Mouse (Mus musculus) limb, embryonic 11.5 days (tissue): Measurements from ENCODE around the gene Neo1. TPM values are rescaled to one million over a fixed set of nuclear protein-coding genes. Genes with fewer than 3 reads are reported as not detected.

Source experiments
- ATAC-seq: fragments of 200-750 bp; cut with Nextera tagmentation; 2 replicates; pipeline ENCODE4 v1.8.0; 2017; ENCODE audit warnings: low read depth; ENCODE audit not compliant: insufficient number of reproducible peaks, low FRiP score, low TSS enrichment
- DNase-seq: peaks from one replicate; pipeline ENCODE4 v3.0.0-alpha.2; 2015; ENCODE audit warnings: low spot score
- H3K27ac ChIP-seq: fragments of 300-500 bp; sonication (generic); replicated peaks from 2 replicates; pipeline ENCODE4 v1.5.1; 2014; ENCODE audit warnings: low read depth, mild to moderate bottlenecking, low read length
- H3K27me3 ChIP-seq: fragments of 300-500 bp; sonication (generic); 2 replicates; pipeline ENCODE4 v1.6.1; 2014; ENCODE audit warnings: mild to moderate bottlenecking, low read length, mixed read lengths; ENCODE audit not compliant: control insufficient read depth, insufficient read depth
- H3K36me3 ChIP-seq: fragments of 300-500 bp; sonication (generic); 2 replicates; pipeline ENCODE4 v1.6.1; 2014; ENCODE audit warnings: mild to moderate bottlenecking, low read length, moderate library complexity, mixed read lengths; ENCODE audit not compliant: control insufficient read depth, insufficient read depth
- H3K4me1 ChIP-seq: fragments of 300-500 bp; sonication (generic); 2 replicates; pipeline ENCODE4 v1.6.1; 2014; ENCODE audit warnings: low read length, mixed read lengths; ENCODE audit not compliant: control insufficient read depth, insufficient read depth
- H3K4me2 ChIP-seq: fragments of 300-500 bp; sonication (generic); 2 replicates; pipeline ENCODE4 v1.6.1; 2014; ENCODE audit warnings: low read depth, mild to moderate bottlenecking, moderate library complexity; ENCODE audit not compliant: severe bottlenecking
- H3K4me3 ChIP-seq: fragments of 300-500 bp; sonication (generic); 2 replicates; pipeline ENCODE4 v1.5.1; 2014; ENCODE audit warnings: low read depth, low read length
- H3K9ac ChIP-seq: fragments of 300-500 bp; sonication (generic); 2 replicates; pipeline ENCODE4 v1.6.1; 2014; ENCODE audit warnings: mild to moderate bottlenecking, low read length
- H3K9me3 ChIP-seq: fragments of 300-500 bp; sonication (generic); 2 replicates; pipeline ENCODE4 v1.6.1; 2016; ENCODE audit warnings: low read length; ENCODE audit not compliant: control insufficient read depth
- WGBS: fragments of 180-500 bp; shearing (Covaris S2); extraction: QIAGEN DNeasy Blood & Tissue Kit; methylation state at CpG from one replicate; pipeline ENCODE4 v1.1.7; 2014; 5-methylcytosine and 5-hydroxymethylcytosine counted together
- polyA plus RNA-seq: library from polyadenylated mRNA; unstranded; fragments of >200 nt; fragmentation: Nextera tagmentation; extraction: Ambion mirVana; gene quantifications from 2 replicates; pipeline ENCODE4 v1.2.1, GENCODE M21; 2014

The Neo1 gene
- polyA plus RNA-seq, 1 experiment from 2014 or later, result 43.2 TPM

- Histone ChIP-seq H3K4me2 (no peak overlapping the region), H3K4me3 (no peak overlapping the region), H3K27me3 (no peaks in the 10 kb centered on the region), H3K9ac (no peak overlapping the region), H3K27ac (no peak overlapping the region), H3K4me1 (no peaks in the 10 kb centered on the region), H3K36me3 (no peaks in the 10 kb centered on the region), H3K9me3 (no peaks in the 10 kb centered on the region)
- DNase-seq (no peak), ATAC-seq (no peak)
- WGBS, result 79% methylated on average over 5 of the region's 5 CpGs
Observed at GRCm38 (mm10) chr9:58838504-58838903, 197.7 kb downstream of the Neo1 start.

- no peak overlapping the region for H3K4me3 ChIP-seq
- 74% methylated on average over 5 of the region's 5 CpGs for WGBS
Observed at GRCm38 (mm10) chr9:58837174-58837573, 199.1 kb downstream of the Neo1 start.

GRCm38 (mm10) chr9:58832939-58833338, 203.3 kb downstream of the Neo1 start:
- Histone ChIP-seq H3K9me3 (no peaks in the 10 kb centered on the region), H3K4me2 (no peak overlapping the region; the same call in 1 of the 2 replicates), H3K4me1 (no peaks in the 10 kb centered on the region), H3K36me3 (no peaks in the 10 kb centered on the region), H3K27ac (no peak overlapping the region), H3K9ac (no peak overlapping the region), H3K27me3 (no peaks in the 10 kb centered on the region), H3K4me3 (no peak overlapping the region)
- no peak for DNase-seq
- ATAC-seq, result no peak
- 53% methylated on average over 3 of the region's 3 CpGs for WGBS

More at GRCm38 (mm10) chr9:58837174-58837573, 199.1 kb downstream of the Neo1 start:
- no peak overlapping the region for H3K9ac ChIP-seq
- H3K27me3 ChIP-seq, result no peaks in the 10 kb centered on the region
- DNase-seq (no peak), ATAC-seq (no peak)
- H3K27ac ChIP-seq, result no peak overlapping the region
- H3K4me1 ChIP-seq, result no peaks in the 10 kb centered on the region
- no peaks in the 10 kb centered on the region for H3K36me3 ChIP-seq
- H3K9me3 ChIP-seq, result no peaks in the 10 kb centered on the region
- H3K4me2 ChIP-seq, result no peak overlapping the region

- WGBS, result 68% methylated on average over 4 of the region's 4 CpGs
- H3K4me1 ChIP-seq, result no peaks in the 10 kb centered on the region
- peaks cover 9% of the 10 kb centered on the region for H3K27me3 ChIP-seq
- DNase-seq (no peak), ATAC-seq (no peak)
- no peak overlapping the region for H3K4me2 ChIP-seq
- no peak overlapping the region for H3K9ac ChIP-seq
- H3K36me3 ChIP-seq, result no peaks in the 10 kb centered on the region
- H3K27ac ChIP-seq, result no peak overlapping the region
- no peak overlapping the region for H3K4me3 ChIP-seq
- no peaks in the 10 kb centered on the region for H3K9me3 ChIP-seq
Observed at GRCm38 (mm10) chr9:58829627-58830026, 206.6 kb downstream of the Neo1 start.

Other genes with a start within 250 kb of the Neo1 start
- gene Hcn4, start 213.0 kb downstream of the Neo1 start, polyA plus RNA-seq, result 0.30 and 0.35 TPM in 2 replicates